Mouse (Mus musculus) testis, adult 2 months (tissue): ENCODE results near the gene D030056L22Rik. TPM values are rescaled to one million over a fixed set of nuclear protein-coding genes. Genes with fewer than 3 reads are reported as not detected.
"Not testable (repeated sequence)": the region's sequence is repeated elsewhere in the genome, so short reads cannot be mapped to it uniquely, and the experiment has no call there.

ENCODE experiments used
- H3K27ac ChIP-seq: fragments of 200-500 bp; 2 replicates; pipeline ENCODE4 v1.5.1; 2012; ENCODE audit warnings: low read depth, low read length; ENCODE audit not compliant: control insufficient read depth, insufficient read depth
- H3K27me3 ChIP-seq: fragments of 200-500 bp; 2 replicates; pipeline ENCODE4 v1.6.1; 2012; ENCODE audit warnings: mild to moderate bottlenecking, low read length, moderate library complexity; ENCODE audit not compliant: control insufficient read depth, insufficient read depth
- H3K36me3 ChIP-seq: fragments of 200-500 bp; 2 replicates; pipeline ENCODE4 v1.6.1; 2012; ENCODE audit warnings: mild to moderate bottlenecking, low read length; ENCODE audit not compliant: control insufficient read depth, insufficient read depth
- H3K4me1 ChIP-seq: fragments of 200-500 bp; 2 replicates; pipeline ENCODE4 v1.6.1; 2012; ENCODE audit warnings: low read length; ENCODE audit not compliant: control insufficient read depth, insufficient read depth
- H3K4me3 ChIP-seq: fragments of 200-500 bp; 2 replicates; pipeline ENCODE4 v1.5.1; 2012; ENCODE audit warnings: low read depth, mild to moderate bottlenecking, low read length, moderate library complexity, mixed read lengths; ENCODE audit not compliant: control insufficient read depth
- CTCF ChIP-seq: fragments of 200-500 bp; IDR thresholded peaks from 2 replicates; pipeline ENCODE4 v1.5.1; 2012; ENCODE audit warnings: low read depth, mild to moderate bottlenecking, inconsistent platforms, low read length, moderate library complexity; ENCODE audit not compliant: control insufficient read depth, insufficient read depth, insufficient replicate concordance
- POLR2A ChIP-seq: fragments of 200-500 bp; IDR thresholded peaks from 2 replicates; pipeline ENCODE4 v1.6.1; 2012; ENCODE audit warnings: low read depth, mild to moderate bottlenecking, inconsistent platforms, low read length, moderate library complexity; ENCODE audit not compliant: control insufficient read depth
- polyA plus RNA-seq: library from polyadenylated mRNA; depleted of rRNA; stranded (reverse); fragments of >200 nt; gene quantifications from 2 replicates; pipeline ENCODE4 v1.2.3, GENCODE M21; 2012

D030056L22Rik gene
- polyA plus RNA-seq, 1 experiment: 38.2 TPM

DNA sequence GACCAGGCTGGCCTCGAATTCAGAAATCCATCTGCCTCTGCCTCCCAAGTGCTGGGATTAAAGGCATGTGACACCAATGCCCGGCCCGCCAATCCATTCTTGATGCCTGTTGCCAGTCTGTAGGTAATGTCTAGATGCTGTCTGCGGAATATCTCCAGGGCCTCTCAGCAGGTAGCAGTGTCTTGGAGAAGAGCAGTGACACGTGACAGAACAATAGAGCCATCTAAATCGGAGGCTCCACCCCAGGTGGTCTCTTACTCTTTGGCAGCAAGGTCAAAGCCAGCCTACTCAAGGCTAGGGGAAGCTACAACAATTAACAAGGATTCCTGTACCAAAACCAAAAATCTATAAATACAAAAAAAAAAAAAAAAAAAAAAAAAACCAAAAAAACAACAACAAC, 2.1 kb upstream of the D030056L22Rik start:
- H3K27me3 ChIP-seq: no peaks in the 10 kb centered on the region
- no peak overlapping the region for H3K27ac ChIP-seq
- H3K4me3 ChIP-seq: no peak overlapping the region
- TF ChIP-seq POLR2A (no peak), CTCF (no peak)
- H3K36me3 ChIP-seq: no peaks in the 10 kb centered on the region
- no peaks in the 10 kb centered on the region; the same call in none of the 2 replicates for H3K4me1 ChIP-seq

DNA sequence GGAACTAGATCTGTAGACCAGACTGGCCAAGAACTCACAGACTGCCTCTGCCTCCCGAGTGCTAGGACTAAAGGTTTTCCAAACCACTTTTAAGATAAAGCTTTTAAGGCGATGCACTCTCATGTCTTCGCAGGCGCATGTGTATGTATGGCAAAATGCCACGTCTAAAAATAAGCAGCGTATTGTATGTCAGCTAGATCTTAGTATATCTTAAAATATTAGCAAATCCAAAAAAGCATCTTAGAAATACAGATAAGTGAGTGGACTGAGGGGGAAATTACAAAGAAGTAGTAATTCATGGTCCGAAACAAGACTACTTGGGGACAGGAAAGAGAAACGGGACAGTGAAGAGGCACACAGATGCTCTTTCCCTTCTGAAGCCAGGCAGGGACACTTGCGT, 1.4 kb upstream of the D030056L22Rik start:
- TF ChIP-seq CTCF (no peak), POLR2A (no peak)
- Histone ChIP-seq H3K27ac (no peak overlapping the region), H3K4me3 (no peak overlapping the region), H3K4me1 (no peaks in the 10 kb centered on the region; the same call in none of the 2 replicates), H3K27me3 (no peaks in the 10 kb centered on the region), H3K36me3 (no peaks in the 10 kb centered on the region)

DNA sequence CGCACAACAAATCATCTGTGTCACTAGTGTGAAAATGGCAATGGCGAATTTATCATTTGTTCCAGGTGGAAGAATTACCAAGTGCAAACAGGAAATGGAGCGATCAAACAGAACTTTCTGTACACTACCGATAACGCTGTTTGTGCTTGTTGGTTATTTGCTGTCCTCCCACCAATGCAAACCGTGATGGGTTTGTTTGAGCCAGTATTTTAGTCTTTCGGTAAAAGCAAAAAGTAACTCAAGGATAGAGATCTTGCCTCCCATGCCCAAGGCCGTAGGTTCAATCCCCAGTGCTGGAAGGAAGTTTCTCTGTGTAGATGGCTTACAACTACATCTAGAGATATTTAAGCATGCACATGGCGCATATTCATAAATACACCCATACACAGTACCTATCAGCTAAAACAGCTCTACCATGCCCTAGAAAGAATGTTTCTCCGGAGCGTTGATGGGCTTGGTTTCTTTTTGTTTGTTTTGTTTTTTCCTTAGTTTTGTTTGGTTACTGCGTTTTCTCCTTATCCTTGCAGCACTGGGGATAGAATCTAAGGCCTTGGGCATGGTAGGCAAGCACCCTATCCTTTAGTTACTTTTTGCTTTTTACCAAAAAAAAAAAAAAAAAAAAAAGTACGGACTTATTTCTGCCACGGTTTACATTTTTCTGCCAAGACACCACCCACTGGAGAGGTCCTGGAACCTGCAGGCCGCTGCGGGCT, 684 bp upstream of the D030056L22Rik start:
- peak overlapping the region; percentile 88 for H3K27ac ChIP-seq
- no peaks in the 10 kb centered on the region for H3K27me3 ChIP-seq
- no peaks in the 10 kb centered on the region; the same call in none of the 2 replicates for H3K4me1 ChIP-seq
- TF ChIP-seq POLR2A (no peak), CTCF (no peak)
- no peaks in the 10 kb centered on the region for H3K36me3 ChIP-seq
- H3K4me3 ChIP-seq: peak overlapping the region; percentile 99

DNA sequence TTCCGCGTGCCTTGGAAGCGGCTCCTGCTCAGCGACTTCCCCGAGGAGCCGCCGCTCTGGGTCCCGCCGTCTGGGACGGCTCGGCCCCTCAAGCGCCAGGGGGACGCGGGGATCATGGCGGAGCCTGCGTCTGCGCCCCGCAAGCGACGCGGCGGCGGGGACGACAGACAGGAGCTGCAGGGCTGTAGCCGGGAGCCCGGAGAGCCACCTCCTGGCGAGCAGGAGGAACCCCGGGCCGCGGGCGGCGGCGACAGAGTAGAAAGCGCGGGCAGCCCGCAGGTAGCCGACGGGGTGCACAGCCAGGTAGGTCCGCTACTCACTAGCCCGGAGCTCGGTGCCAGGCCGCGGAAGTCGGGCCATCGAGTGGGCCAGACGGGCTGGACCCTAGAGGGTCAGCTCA, 364 bp downstream of the D030056L22Rik start:
- peak overlapping the region; percentile 81 for H3K27ac ChIP-seq
- peak overlapping the region; percentile 99 for H3K4me3 ChIP-seq
- H3K36me3 ChIP-seq, H3K27me3 ChIP-seq, H3K4me1 ChIP-seq: not testable (repeated sequence)

DNA sequence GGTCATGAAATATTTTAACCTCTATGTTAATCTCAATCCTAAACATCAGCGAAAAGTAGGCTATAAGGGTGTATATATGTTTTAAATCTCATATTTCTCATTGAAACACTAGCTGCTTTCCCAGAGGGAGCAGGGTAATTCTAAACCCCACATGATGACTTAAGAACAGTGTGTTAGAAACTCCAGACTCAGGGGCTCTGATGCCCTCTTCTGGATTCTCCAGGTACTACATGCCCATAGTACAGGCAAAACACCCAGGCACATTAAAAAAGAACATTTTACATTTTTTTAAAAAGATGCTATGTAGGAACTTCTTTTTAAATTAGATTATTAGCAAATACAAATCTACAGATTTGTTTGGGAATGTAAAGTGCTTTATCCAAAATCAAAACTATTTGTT, 3.4 kb downstream of the D030056L22Rik start:
- Histone ChIP-seq H3K27ac (no peak overlapping the region), H3K36me3 (no peaks in the 10 kb centered on the region), H3K4me3 (no peak overlapping the region), H3K27me3 (no peaks in the 10 kb centered on the region), H3K4me1 (no peaks in the 10 kb centered on the region; the same call in none of the 2 replicates)
- TF ChIP-seq POLR2A (no peak), CTCF (no peak)

DNA sequence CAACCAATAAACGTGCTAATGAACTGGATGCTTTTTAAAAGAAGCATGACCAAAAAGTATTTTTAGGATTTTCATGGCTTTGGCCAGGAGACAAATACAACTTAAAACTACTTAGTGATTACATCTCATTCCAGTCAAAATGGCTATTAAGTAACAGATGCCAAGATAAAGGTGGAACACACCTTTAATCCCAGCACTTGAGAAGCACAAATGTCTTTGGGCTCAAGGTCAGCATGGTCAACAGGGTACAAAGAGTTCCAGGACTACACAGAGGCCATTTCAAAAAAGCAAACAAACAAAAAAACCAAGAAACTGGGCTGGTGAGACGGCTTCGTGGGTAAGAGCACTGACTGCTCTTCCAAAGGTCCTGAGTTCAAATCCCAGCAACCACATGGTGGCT, 7.3 kb downstream of the D030056L22Rik start:
- no peak for TF ChIP-seq CTCF
- TF ChIP-seq POLR2A: no peak
- no peaks in the 10 kb centered on the region for H3K4me1 ChIP-seq
- no peaks in the 10 kb centered on the region for H3K36me3 ChIP-seq
- H3K27me3 ChIP-seq: no peaks in the 10 kb centered on the region
- no peak overlapping the region for H3K27ac ChIP-seq
- H3K4me3 ChIP-seq: no peak overlapping the region

DNA sequence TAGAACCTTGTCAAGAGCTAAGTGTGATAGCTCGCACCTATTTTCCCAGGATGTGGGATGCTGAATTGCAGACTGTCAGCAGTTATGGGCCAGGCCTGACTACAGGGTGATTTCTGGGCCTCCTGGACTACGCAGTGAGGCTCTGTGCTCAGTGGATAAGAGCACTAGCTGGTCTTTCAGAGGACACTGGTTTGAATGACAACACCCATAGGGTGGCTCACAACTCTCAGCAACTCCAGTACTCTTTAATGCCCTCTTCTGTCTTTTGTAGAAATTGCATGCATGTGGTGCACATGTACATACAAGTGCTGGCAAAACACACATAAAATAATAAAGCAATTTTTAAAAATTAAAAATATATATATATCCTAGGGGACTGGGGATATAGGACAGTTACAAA, 12.2 kb downstream of the D030056L22Rik start:
- H3K27ac ChIP-seq: no peak overlapping the region
- no peak overlapping the region for H3K4me3 ChIP-seq
- no peaks in the 10 kb centered on the region for H3K27me3 ChIP-seq
- no peaks in the 10 kb centered on the region for H3K36me3 ChIP-seq
- H3K4me1 ChIP-seq: no peaks in the 10 kb centered on the region
- no peak for TF ChIP-seq POLR2A
- no peak for TF ChIP-seq CTCF

DNA sequence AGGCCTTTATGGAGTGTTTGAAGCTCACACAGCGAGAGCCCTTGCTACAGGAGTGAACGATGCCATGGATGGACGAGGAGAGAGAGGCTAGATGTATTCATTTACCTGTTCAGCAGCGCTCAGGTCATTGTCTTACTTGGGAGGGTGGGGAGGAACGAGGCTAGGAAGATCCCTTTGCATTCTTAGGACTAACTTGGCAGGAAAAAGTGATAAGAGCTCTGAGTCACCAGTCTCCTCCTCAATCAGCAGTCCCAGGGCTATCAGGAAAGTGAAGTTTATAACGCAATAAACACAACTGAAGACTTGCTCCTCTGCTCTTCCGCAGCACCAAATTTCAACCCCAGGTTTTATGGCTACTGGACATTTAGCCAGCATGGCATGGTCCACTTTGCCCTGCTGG, 17.3 kb downstream of the D030056L22Rik start:
- no peak for TF ChIP-seq POLR2A
- TF ChIP-seq CTCF: no peak
- Histone ChIP-seq H3K4me1 (no peaks in the 10 kb centered on the region), H3K36me3 (no peaks in the 10 kb centered on the region), H3K27me3 (no peaks in the 10 kb centered on the region), H3K27ac (no peak overlapping the region), H3K4me3 (no peak overlapping the region)
